Mouse (Mus musculus): Measurements from ENCODE around the gene Ttll2.
"Not testable (repeated sequence)": the region's sequence is repeated elsewhere in the genome, so short reads cannot be mapped to it uniquely, and the experiment has no call there.

DNA sequence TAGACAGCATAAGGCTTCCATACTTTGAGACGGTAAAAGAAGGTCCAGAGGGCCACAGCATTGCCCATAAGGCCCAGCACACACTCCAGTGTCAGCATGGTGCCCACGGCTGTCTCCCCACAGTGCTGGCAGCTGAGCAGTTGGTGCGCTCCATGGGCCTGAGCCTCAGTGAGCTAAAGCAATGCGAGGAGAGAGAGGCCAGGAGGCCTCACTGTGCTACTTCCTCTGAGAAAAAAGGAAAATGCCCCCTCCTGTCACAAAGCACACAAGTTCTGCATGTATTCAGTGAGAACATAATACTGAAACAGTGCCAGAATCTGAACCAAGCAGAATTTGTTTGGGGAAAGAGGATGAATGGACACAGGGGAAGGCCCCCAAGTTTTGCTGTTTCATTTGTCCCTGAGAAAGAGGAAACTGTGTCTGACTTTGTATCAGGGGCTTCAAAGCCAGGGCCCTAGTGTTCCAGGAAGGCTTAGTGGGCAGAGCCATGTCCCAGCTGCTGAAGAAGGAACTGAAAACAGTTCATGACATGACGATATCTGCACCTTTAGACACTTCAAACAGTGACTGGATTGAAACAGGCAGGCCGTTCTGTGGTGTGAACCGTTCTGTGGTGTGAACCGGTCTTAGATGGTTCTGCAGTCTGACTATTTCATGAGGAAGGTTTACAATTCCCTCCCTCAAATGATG is 36.7 kb downstream of the Ttll2 start:
- TF ChIP-seq CTCF (conservative IDR thresholded peaks at IDR 0.05; ENCODE audit: low read length); NANOG (IDR thresholded peaks at IDR 0.05; ENCODE audit: borderline replicate concordance, low read length): not testable (repeated sequence)

All from E14TG2a.4 (cell line).